Mouse (Mus musculus) limb, embryonic 11.5 days (tissue): Measurements from ENCODE around the gene Htr2b. TPM values are rescaled to one million over a fixed set of nuclear protein-coding genes. Genes with fewer than 3 reads are reported as not detected.

Source experiments
- ATAC-seq: fragments of 200-750 bp; cut with Nextera tagmentation; 2 replicates; pipeline ENCODE4 v1.8.0; 2017; ENCODE audit warnings: low read depth; ENCODE audit not compliant: insufficient number of reproducible peaks, low FRiP score, low TSS enrichment
- DNase-seq: peaks from one replicate; pipeline ENCODE4 v3.0.0-alpha.2; 2015; ENCODE audit warnings: low spot score
- H3K27ac ChIP-seq: fragments of 300-500 bp; sonication (generic); replicated peaks from 2 replicates; pipeline ENCODE4 v1.5.1; 2014; ENCODE audit warnings: low read depth, mild to moderate bottlenecking, low read length
- H3K27me3 ChIP-seq: fragments of 300-500 bp; sonication (generic); 2 replicates; pipeline ENCODE4 v1.6.1; 2014; ENCODE audit warnings: mild to moderate bottlenecking, low read length, mixed read lengths; ENCODE audit not compliant: control insufficient read depth, insufficient read depth
- H3K36me3 ChIP-seq: fragments of 300-500 bp; sonication (generic); 2 replicates; pipeline ENCODE4 v1.6.1; 2014; ENCODE audit warnings: mild to moderate bottlenecking, low read length, moderate library complexity, mixed read lengths; ENCODE audit not compliant: control insufficient read depth, insufficient read depth
- H3K4me1 ChIP-seq: fragments of 300-500 bp; sonication (generic); 2 replicates; pipeline ENCODE4 v1.6.1; 2014; ENCODE audit warnings: low read length, mixed read lengths; ENCODE audit not compliant: control insufficient read depth, insufficient read depth
- H3K4me2 ChIP-seq: fragments of 300-500 bp; sonication (generic); 2 replicates; pipeline ENCODE4 v1.6.1; 2014; ENCODE audit warnings: low read depth, mild to moderate bottlenecking, moderate library complexity; ENCODE audit not compliant: severe bottlenecking
- H3K4me3 ChIP-seq: fragments of 300-500 bp; sonication (generic); 2 replicates; pipeline ENCODE4 v1.5.1; 2014; ENCODE audit warnings: low read depth, low read length
- H3K9ac ChIP-seq: fragments of 300-500 bp; sonication (generic); 2 replicates; pipeline ENCODE4 v1.6.1; 2014; ENCODE audit warnings: mild to moderate bottlenecking, low read length
- H3K9me3 ChIP-seq: fragments of 300-500 bp; sonication (generic); 2 replicates; pipeline ENCODE4 v1.6.1; 2016; ENCODE audit warnings: low read length; ENCODE audit not compliant: control insufficient read depth
- WGBS: fragments of 180-500 bp; shearing (Covaris S2); extraction: QIAGEN DNeasy Blood & Tissue Kit; methylation state at CpG from one replicate; pipeline ENCODE4 v1.1.7; 2014; 5-methylcytosine and 5-hydroxymethylcytosine counted together
- polyA plus RNA-seq: library from polyadenylated mRNA; unstranded; fragments of >200 nt; fragmentation: Nextera tagmentation; extraction: Ambion mirVana; gene quantifications from 2 replicates; pipeline ENCODE4 v1.2.1, GENCODE M21; 2014

Htr2b gene
- polyA plus RNA-seq, 1 experiment from 2014 or later, result 0.44 TPM

GRCm38 (mm10) chr1:86152618-86153017 is 40.8 kb upstream of the Htr2b start:
- no peaks in the 10 kb centered on the region for H3K36me3 ChIP-seq
- DNase-seq, result no peak
- no peak overlapping the region for H3K4me2 ChIP-seq
- H3K4me3 ChIP-seq, result no peak overlapping the region
- peaks cover 6% of the 10 kb centered on the region for H3K4me1 ChIP-seq
- H3K9me3 ChIP-seq, result no peaks in the 10 kb centered on the region
- H3K27ac ChIP-seq, result no peak overlapping the region
- no peak for ATAC-seq
- H3K27me3 ChIP-seq, result no peaks in the 10 kb centered on the region
- no peak overlapping the region for H3K9ac ChIP-seq
- 89% methylated on average over 1 of the region's 1 CpGs for WGBS

DNA sequence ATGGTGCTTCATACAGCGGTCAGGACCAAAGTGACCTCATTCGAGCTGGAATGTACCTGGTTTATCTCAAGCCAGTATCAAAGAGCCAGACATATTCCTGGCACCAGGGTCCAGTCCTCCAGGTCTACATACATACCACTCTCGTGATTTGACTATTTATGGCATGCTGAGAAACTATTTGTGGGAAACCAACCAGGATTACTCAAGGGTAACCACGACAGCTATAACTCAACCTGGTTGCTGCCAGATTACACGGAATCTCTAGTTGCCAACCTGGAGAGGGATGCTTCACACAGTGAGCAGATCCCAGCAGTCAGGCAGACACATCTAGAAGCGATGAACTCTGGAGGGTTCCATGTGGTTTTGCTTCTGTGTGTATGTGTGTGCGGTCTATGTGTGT is 39.6 kb upstream of the Htr2b start:
- Histone ChIP-seq H3K4me2 (no peak overlapping the region), H3K9ac (no peak overlapping the region), H3K27me3 (no peaks in the 10 kb centered on the region), H3K36me3 (no peaks in the 10 kb centered on the region), H3K9me3 (no peaks in the 10 kb centered on the region), H3K27ac (no peak overlapping the region), H3K4me3 (no peak overlapping the region), H3K4me1 (peaks cover 6% of the 10 kb centered on the region)
- no peak for DNase-seq
- ATAC-seq, result no peak
- 86% methylated on average over 7 of the region's 7 CpGs for whole genome bisulfite sequencing

GRCm38 (mm10) chr1:86150929-86151328 is 39.2 kb upstream of the Htr2b start:
- Histone ChIP-seq H3K4me1 (peaks cover 6% of the 10 kb centered on the region), H3K9me3 (no peaks in the 10 kb centered on the region), H3K27me3 (no peaks in the 10 kb centered on the region), H3K9ac (no peak overlapping the region), H3K4me2 (no peak overlapping the region), H3K4me3 (no peak overlapping the region), H3K27ac (no peak overlapping the region), H3K36me3 (no peaks in the 10 kb centered on the region)
- ATAC-seq (no peak), DNase-seq (no peak)
- 79% methylated on average over 6 of the region's 6 CpGs for WGBS

DNA sequence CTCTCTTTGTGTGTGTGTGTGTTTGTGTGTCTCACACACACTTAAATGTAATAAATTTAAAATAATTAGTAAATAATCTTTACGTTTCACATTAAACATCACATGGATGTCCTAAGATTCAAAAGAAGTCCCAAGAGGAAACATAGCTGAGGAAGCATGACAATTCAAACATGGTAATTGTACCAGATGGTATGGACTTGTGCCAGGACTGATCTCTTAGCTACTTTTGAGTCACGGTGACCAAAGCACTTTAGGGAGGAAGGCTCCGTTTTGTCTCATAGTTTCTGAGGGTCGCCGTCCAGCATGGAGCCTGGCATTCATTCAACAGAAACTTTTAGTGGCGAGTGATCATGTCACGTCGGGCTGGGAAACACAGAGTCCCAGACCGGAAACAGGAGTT is 36.4 kb upstream of the Htr2b start:
- H3K27me3 ChIP-seq, result no peaks in the 10 kb centered on the region
- H3K4me1 ChIP-seq, result no peaks in the 10 kb centered on the region
- DNase-seq (no peak), ATAC-seq (no peak)
- WGBS, result 88% methylated on average over 9 of the region's 9 CpGs
- no peak overlapping the region for H3K4me2 ChIP-seq
- no peak overlapping the region for H3K9ac ChIP-seq
- H3K36me3 ChIP-seq, result no peaks in the 10 kb centered on the region
- no peak overlapping the region for H3K4me3 ChIP-seq
- H3K9me3 ChIP-seq, result no peaks in the 10 kb centered on the region
- H3K27ac ChIP-seq, result no peak overlapping the region

DNA sequence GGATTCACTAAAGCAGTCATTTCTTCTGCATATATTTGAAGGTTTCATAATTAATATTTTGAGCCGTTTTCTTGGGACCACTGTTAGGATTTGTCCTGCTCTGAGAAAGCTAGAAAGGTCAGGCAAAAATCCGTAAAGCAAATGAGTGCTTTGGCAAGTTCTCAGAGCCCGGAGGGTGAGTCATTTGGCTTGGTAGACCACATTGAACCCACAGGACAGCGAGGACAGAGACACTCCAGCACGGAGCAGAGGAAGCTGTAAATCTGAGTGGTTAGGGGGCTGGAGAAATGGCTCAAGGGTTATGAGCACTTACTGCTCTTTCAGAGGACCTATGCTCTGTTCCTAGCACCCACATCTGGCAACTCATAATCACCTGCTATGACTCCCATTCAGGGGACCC is 35.8 kb upstream of the Htr2b start:
- no peaks in the 10 kb centered on the region for H3K27me3 ChIP-seq
- H3K9ac ChIP-seq, result no peak overlapping the region
- no peaks in the 10 kb centered on the region for H3K4me1 ChIP-seq
- 80% methylated on average over 5 of the region's 5 CpGs for WGBS
- H3K4me3 ChIP-seq, result no peak overlapping the region
- no peak overlapping the region for H3K27ac ChIP-seq
- H3K9me3 ChIP-seq, result no peaks in the 10 kb centered on the region
- no peaks in the 10 kb centered on the region for H3K36me3 ChIP-seq
- H3K4me2 ChIP-seq, result no peak overlapping the region
- no peak for DNase-seq
- no peak for ATAC-seq

DNA sequence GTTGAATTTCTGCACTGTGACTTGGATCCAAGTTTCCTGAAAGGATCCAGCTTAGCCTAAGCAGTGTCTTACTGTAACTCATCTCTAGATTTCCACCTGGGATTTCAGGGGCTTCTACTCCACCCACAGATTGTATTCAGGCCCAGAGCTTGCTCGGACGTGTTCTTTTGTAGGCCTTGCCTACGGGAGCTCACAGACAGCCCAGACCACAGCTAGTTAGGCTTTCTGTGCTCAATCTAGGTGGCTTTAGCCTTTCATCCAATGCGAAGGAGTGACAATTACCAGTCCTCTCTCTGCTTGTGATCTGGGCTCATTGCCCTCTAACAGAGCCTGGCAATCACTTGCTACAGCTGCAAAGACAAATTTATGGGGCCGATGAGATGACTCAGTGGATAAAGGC is 34.5 kb upstream of the Htr2b start:
- Histone ChIP-seq H3K4me3 (no peak overlapping the region), H3K9ac (no peak overlapping the region), H3K27me3 (no peaks in the 10 kb centered on the region), H3K36me3 (no peaks in the 10 kb centered on the region; the same call in 1 of the 2 replicates), H3K4me1 (no peaks in the 10 kb centered on the region), H3K4me2 (no peak overlapping the region), H3K27ac (no peak overlapping the region), H3K9me3 (no peaks in the 10 kb centered on the region)
- ATAC-seq, result no peak
- no peak for DNase-seq
- 56% methylated on average over 5 of the region's 5 CpGs for WGBS

GRCm38 (mm10) chr1:86144001-86144944 is 32.5 kb upstream of the Htr2b start:
- ATAC-seq (no peak), DNase-seq (no peak)
- Histone ChIP-seq H3K4me3 (no peak overlapping the region), H3K27ac (no peak overlapping the region), H3K9me3 (no peaks in the 10 kb centered on the region), H3K36me3 (no peaks in the 10 kb centered on the region; the same call in 1 of the 2 replicates), H3K4me2 (no peak overlapping the region), H3K27me3 (no peaks in the 10 kb centered on the region), H3K9ac (no peak overlapping the region), H3K4me1 (no peaks in the 10 kb centered on the region)
- 77% methylated on average over 21 of the region's 21 CpGs for WGBS

GRCm38 (mm10) chr1:86143165-86143564 is 31.4 kb upstream of the Htr2b start:
- H3K27ac ChIP-seq, result no peak overlapping the region
- no peak overlapping the region for H3K4me3 ChIP-seq
- DNase-seq, result no peak
- no peak overlapping the region for H3K4me2 ChIP-seq
- H3K9ac ChIP-seq, result no peak overlapping the region
- 87% methylated on average over 4 of the region's 4 CpGs for WGBS
- H3K4me1 ChIP-seq, result no peaks in the 10 kb centered on the region
- no peaks in the 10 kb centered on the region for H3K9me3 ChIP-seq
- no peaks in the 10 kb centered on the region; the same call in 1 of the 2 replicates for H3K36me3 ChIP-seq
- no peak for ATAC-seq
- H3K27me3 ChIP-seq, result no peaks in the 10 kb centered on the region
